Mouse (Mus musculus) testis, adult 2 months (tissue): ENCODE measurements around the gene Slc6a13.

Experiments used
- CTCF ChIP-seq: fragments of 200-500 bp; IDR thresholded peaks from 2 replicates; pipeline ENCODE4 v1.5.1; 2012; ENCODE audit warnings: low read depth, mild to moderate bottlenecking, inconsistent platforms, low read length, moderate library complexity; ENCODE audit not compliant: control insufficient read depth, insufficient read depth, insufficient replicate concordance
- POLR2A ChIP-seq: fragments of 200-500 bp; IDR thresholded peaks from 2 replicates; pipeline ENCODE4 v1.6.1; 2012; ENCODE audit warnings: low read depth, mild to moderate bottlenecking, inconsistent platforms, low read length, moderate library complexity; ENCODE audit not compliant: control insufficient read depth

DNA sequence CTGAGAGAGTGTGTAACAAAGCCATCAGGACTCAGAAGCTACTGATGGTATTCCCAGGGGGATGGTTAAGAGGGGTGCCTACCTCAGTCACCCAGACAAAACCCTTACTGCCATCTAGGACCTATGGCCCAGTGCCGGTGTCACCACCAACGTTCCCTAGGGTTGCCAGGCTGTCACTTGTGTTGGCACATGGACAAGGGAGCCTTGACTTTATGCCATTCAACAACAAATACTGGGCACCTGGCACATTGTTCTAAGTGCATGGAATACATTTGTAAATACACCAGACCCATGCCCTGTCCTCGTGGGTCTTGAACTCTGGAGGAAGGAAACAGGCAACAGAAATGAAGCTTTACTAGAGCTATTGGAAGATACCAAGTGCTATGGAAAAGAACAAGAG is 5.5 kb downstream of the Slc6a13 start:
- TF ChIP-seq CTCF (no peak), POLR2A (no peak)
